Mouse (Mus musculus): ENCODE results near the gene Zfp758.
"Not testable (repeated sequence)": the region's sequence is repeated elsewhere in the genome, so short reads cannot be mapped to it uniquely, and the experiment has no call there.

DNA sequence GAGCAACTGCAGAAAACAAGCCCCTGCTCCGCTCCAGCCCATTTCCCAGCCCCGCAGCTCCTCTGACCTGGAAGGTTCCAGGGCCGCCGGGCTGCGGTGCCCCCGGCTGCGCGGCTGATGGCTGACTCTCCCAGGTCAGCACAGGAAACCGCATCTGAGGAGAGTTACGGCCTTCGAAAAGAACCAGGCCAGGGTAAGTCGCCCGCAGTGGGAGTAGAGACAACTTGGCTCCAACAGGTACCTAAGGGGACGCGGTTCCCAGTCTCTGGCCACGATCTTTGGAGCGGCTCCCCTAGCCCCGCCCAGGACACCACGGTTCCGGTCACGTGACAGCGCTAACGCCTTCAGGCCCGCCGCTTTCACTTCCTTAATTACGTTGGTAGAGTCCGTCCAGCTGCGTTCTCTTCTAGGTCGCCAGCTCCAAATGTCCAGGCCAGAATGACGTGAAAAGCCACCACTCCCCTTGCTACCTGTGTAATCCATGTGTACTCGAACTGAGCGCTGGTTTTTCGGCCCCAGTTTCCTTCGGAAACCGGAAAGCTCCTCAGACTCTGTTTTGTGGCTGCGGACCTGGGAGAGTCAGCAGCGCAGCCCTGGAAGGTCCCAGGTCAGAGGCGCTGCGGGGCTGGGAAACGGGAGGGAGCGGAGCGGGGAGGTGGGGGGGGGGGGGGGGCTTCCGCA is at the start of gene Zfp758, which contains the start of gene Zfp944:
- TF ChIP-seq CTCF (IDR thresholded peaks at IDR 0.05; ENCODE audit: borderline replicate concordance, extremely low read depth, insufficient read depth, insufficient read length); POLR2A (IDR thresholded peaks at IDR 0.05; ENCODE audit: borderline replicate concordance, extremely low read depth, insufficient read depth, insufficient read length, poor library complexity, severe bottlenecking): not testable (repeated sequence)

Data from brain, embryonic 14.5 days (tissue).